Mouse (Mus musculus): Measurements from ENCODE around the gene Gm14180.
"Not testable (repeated sequence)": the region's sequence is repeated elsewhere in the genome, so short reads cannot be mapped to it uniquely, and the experiment has no call there.

Gm14180 gene

GRCm38 (mm10) chr11:99734190-99734589 is at the start of gene Gm14180:
Gene Gm14180, minus strand, starts transcription at chr11:99734290.
- DNase-seq (ENCODE audit: low read depth, low spot score), result no peak

- DNase-seq (ENCODE audit: low read depth, low spot score), result no peak
Observed at GRCm38 (mm10) chr11:99780604-99781003, 46.5 kb upstream of the Gm14180 start, which contains the start of gene Krtap4-8. Gene Krtap4-8, minus strand, starts transcription at chr11:99780704.

- DNase-seq (ENCODE audit: low read depth, low spot score), result no peak
Observed at GRCm38 (mm10) chr11:99778401-99778800, 44.3 kb upstream of the Gm14180 start.

GRCm38 (mm10) chr11:99772813-99773212 is 38.7 kb upstream of the Gm14180 start, which contains the start of gene Gm11595:
Gene Gm11595, minus strand, starts transcription at chr11:99772913.
- DNase-seq (ENCODE audit: low read depth, low spot score), result not testable (repeated sequence)

GRCm38 (mm10) chr11:99768410-99768809 is 34.3 kb upstream of the Gm14180 start:
- no peak for DNase-seq (ENCODE audit: low read depth, low spot score)

- DNase-seq (ENCODE audit: low read depth, low spot score), result no peak
Observed at GRCm38 (mm10) chr11:99758877-99759276, 24.8 kb upstream of the Gm14180 start.

- no peak for DNase-seq (ENCODE audit: low read depth, low spot score)
Observed at GRCm38 (mm10) chr11:99743985-99744384, 9.9 kb upstream of the Gm14180 start.

GRCm38 (mm10) chr11:99724061-99724460 is 10.0 kb downstream of the Gm14180 start:
- no peak for DNase-seq (ENCODE audit: low read depth, low spot score)

GRCm38 (mm10) chr11:99718759-99719158 is 15.3 kb downstream of the Gm14180 start:
- no peak for DNase-seq (ENCODE audit: low read depth, low spot score)

- no peak for DNase-seq (ENCODE audit: low read depth, low spot score)
Observed at GRCm38 (mm10) chr11:99690463-99690862, 43.6 kb downstream of the Gm14180 start, which contains the start of gene Gm14190. Gene Gm14190, minus strand, starts transcription at chr11:99690740.

GRCm38 (mm10) chr11:99685235-99685634 is 48.9 kb downstream of the Gm14180 start:
- DNase-seq (ENCODE audit: low read depth, low spot score), result not testable (repeated sequence)
